Mouse (Mus musculus) lung, postnatal 14 days (tissue): ENCODE measurements around the gene Zfp706.

Experiments used
- DNase-seq: peaks from one replicate; pipeline ENCODE4 v3.0.0; 2021

Zfp706 gene

GRCm38 (mm10) chr15:37007233-37007958 is at the start of gene Zfp706:
Gene Zfp706 (minus strand): TSS chr15:37007773.
- peak; percentile 100 for DNase-seq

GRCm38 (mm10) chr15:37054582-37054981 is 47.0 kb upstream of the Zfp706 start:
- no peak for DNase-seq

GRCm38 (mm10) chr15:37053085-37053762 is 45.7 kb upstream of the Zfp706 start:
- no peak for DNase-seq

- DNase-seq: no peak
Measured at GRCm38 (mm10) chr15:37047403-37047802, 39.8 kb upstream of the Zfp706 start.

- no peak for DNase-seq
Measured at GRCm38 (mm10) chr15:37046586-37046985, 39.0 kb upstream of the Zfp706 start.

GRCm38 (mm10) chr15:37046131-37046530 is 38.6 kb upstream of the Zfp706 start:
- DNase-seq: no peak

- DNase-seq: no peak
Measured at GRCm38 (mm10) chr15:37045456-37045855, 37.9 kb upstream of the Zfp706 start.

- no peak for DNase-seq
Measured at GRCm38 (mm10) chr15:37042559-37042958, 35.0 kb upstream of the Zfp706 start.

- DNase-seq: no peak
Measured at GRCm38 (mm10) chr15:37041214-37041613, 33.6 kb upstream of the Zfp706 start.

- DNase-seq: no peak
Measured at GRCm38 (mm10) chr15:37038666-37039065, 31.1 kb upstream of the Zfp706 start.

GRCm38 (mm10) chr15:37037704-37038103 is 30.1 kb upstream of the Zfp706 start:
- no peak for DNase-seq

GRCm38 (mm10) chr15:37036481-37037156 is 29.0 kb upstream of the Zfp706 start:
- DNase-seq: peak; percentile 35

- no peak for DNase-seq
Measured at GRCm38 (mm10) chr15:37034155-37034554, 26.6 kb upstream of the Zfp706 start.

GRCm38 (mm10) chr15:37033431-37033830 is 25.9 kb upstream of the Zfp706 start:
- DNase-seq: no peak

- no peak for DNase-seq
Measured at GRCm38 (mm10) chr15:37031334-37032150, 24.0 kb upstream of the Zfp706 start.

- no peak for DNase-seq
Measured at GRCm38 (mm10) chr15:37030929-37031328, 23.4 kb upstream of the Zfp706 start.

GRCm38 (mm10) chr15:37027956-37028355 is 20.4 kb upstream of the Zfp706 start:
- DNase-seq: no peak

- DNase-seq: no peak
Measured at GRCm38 (mm10) chr15:37026458-37026857, 18.9 kb upstream of the Zfp706 start.

GRCm38 (mm10) chr15:37020581-37021245 is 13.1 kb upstream of the Zfp706 start:
- no peak for DNase-seq

- DNase-seq: no peak
Measured at GRCm38 (mm10) chr15:37019434-37019833, 11.9 kb upstream of the Zfp706 start.

- no peak for DNase-seq
Measured at GRCm38 (mm10) chr15:37011897-37012296, 4.3 kb upstream of the Zfp706 start.

- DNase-seq: no peak
Measured at GRCm38 (mm10) chr15:37011316-37011715, 3.7 kb upstream of the Zfp706 start.
